Comparison of ENCODE assay signal across 21 mouse cellular contexts in genomic region chr3:148734194-148734749, GRCm38 (mm10).
DNase-seq lines count a peak whose midpoint lies in the region; ATAC-seq and TF ChIP-seq lines count a peak whose summit lies in the region.
"Had no signal": no experiment of that assay in that cellular context is flagged by ENCODE, and none has a peak within 500 bp of the region (broad histone marks: within the 10 kb centered on the region; RNA-seq: fewer than 3 reads in every experiment).

No protein-coding gene starts in this region.

- no peak for TF ChIP-seq POLR2A in myocyte (IDR thresholded peaks at IDR 0.05; ENCODE audit: insufficient read length, low read depth)

- H3K9ac ChIP-seq in heart, postnatal 0 days (replicated peaks; ENCODE audit: low read depth, low read length): no peak overlapping the region
- no peak overlapping the region for H3K9ac ChIP-seq in midbrain, embryonic 12.5 days (replicated peaks)
- no peak overlapping the region for H3K9ac ChIP-seq in midbrain, embryonic 11.5 days (ENCODE audit: low read length)
- H3K9ac ChIP-seq in embryonic facial prominence, embryonic 15.5 days: no peak overlapping the region
- H3K9ac ChIP-seq: liver, embryonic 12.5 days; midbrain, embryonic 15.5 days; neural tube, embryonic 15.5 days; stomach, embryonic 15.5 days had no signal

- 65% methylated on average over 13 of the region's 13 CpGs for WGBS in heart, postnatal 0 days
- 83% methylated on average over 13 of the region's 13 CpGs for WGBS in heart, embryonic 10.5 days
- WGBS in midbrain, embryonic 12.5 days: 65% methylated on average over 13 of the region's 13 CpGs
- 72% methylated on average over 13 of the region's 13 CpGs for WGBS in midbrain, embryonic 11.5 days
- 48% methylated on average over 13 of the region's 13 CpGs for WGBS in embryonic facial prominence, embryonic 15.5 days

- peak overlapping the region; percentile 35; the same call in 1 of the 2 replicates for H3K4me2 ChIP-seq in heart, postnatal 0 days (ENCODE audit: low read depth, low read length)
- no peak overlapping the region for H3K4me2 ChIP-seq in midbrain, embryonic 12.5 days (replicated peaks)
- H3K4me2 ChIP-seq in midbrain, embryonic 11.5 days: no peak overlapping the region
- H3K4me2 ChIP-seq in embryonic facial prominence, embryonic 15.5 days (replicated peaks): no peak overlapping the region
- H3K4me2 ChIP-seq in myocyte (ENCODE audit: low read depth): peak overlapping the region; percentile 89
- H3K4me2 ChIP-seq: liver, embryonic 12.5 days; midbrain, embryonic 15.5 days had no signal

- 0 out of 2 replicates have a peak, but pooled peaks cover 4% of the 10 kb centered on the region for H3K27me3 ChIP-seq in heart, postnatal 0 days (ENCODE audit: control insufficient read depth, insufficient read depth, low read length)
- H3K27me3 ChIP-seq in heart, embryonic 10.5 days (ENCODE audit: insufficient read depth, poor library complexity, severe bottlenecking): no peaks in the 10 kb centered on the region
- H3K27me3 ChIP-seq in midbrain, embryonic 12.5 days: 0 out of 2 replicates have a peak, but pooled peaks cover under 1% of the 10 kb centered on the region
- H3K27me3 ChIP-seq in midbrain, embryonic 11.5 days (ENCODE audit: control insufficient read depth, insufficient read depth, low read length): no peaks in the 10 kb centered on the region
- no peaks in the 10 kb centered on the region for H3K27me3 ChIP-seq in embryonic facial prominence, embryonic 15.5 days
- no peaks in the 10 kb centered on the region for H3K27me3 ChIP-seq in myocyte (ENCODE audit: control insufficient read depth, insufficient read depth, insufficient read length)
- H3K27me3 ChIP-seq: forebrain, embryonic 13.5 days; liver, embryonic 12.5 days; midbrain, embryonic 15.5 days; neural tube, embryonic 15.5 days; stomach, embryonic 15.5 days had no signal

- H3ac ChIP-seq in myocyte (ENCODE audit: control insufficient read depth, insufficient read length): no peak overlapping the region

- no peaks in the 10 kb centered on the region for H3K9me3 ChIP-seq in heart, postnatal 0 days (replicated peaks; ENCODE audit: control insufficient read depth, low read length)
- H3K9me3 ChIP-seq in heart, embryonic 10.5 days: no peaks in the 10 kb centered on the region
- no peaks in the 10 kb centered on the region for H3K9me3 ChIP-seq in midbrain, embryonic 12.5 days
- no peaks in the 10 kb centered on the region for H3K9me3 ChIP-seq in midbrain, embryonic 11.5 days (ENCODE audit: control insufficient read depth, low read length)
- no peaks in the 10 kb centered on the region for H3K9me3 ChIP-seq in embryonic facial prominence, embryonic 15.5 days (replicated peaks)
- H3K9me3 ChIP-seq: forebrain, embryonic 13.5 days; liver, embryonic 12.5 days; midbrain, embryonic 15.5 days; neural tube, embryonic 15.5 days; stomach, embryonic 15.5 days had no signal

- ATAC-seq in heart, postnatal 0 days (ENCODE audit: insufficient read depth, low read depth): no peak
- ATAC-seq in midbrain, embryonic 12.5 days (ENCODE audit: low FRiP score, low read depth): peak; percentile 71; the same call in 1 of the 2 replicates
- no peak for ATAC-seq in midbrain, embryonic 11.5 days (ENCODE audit: low FRiP score)
- ATAC-seq in embryonic facial prominence, embryonic 15.5 days (ENCODE audit: insufficient number of reproducible peaks, low FRiP score, low TSS enrichment, low read depth): no peak
- ATAC-seq: activated CD4-positive, CD25-positive, alpha-beta regulatory T cell, adult 4 months; hindbrain, embryonic 16.5 days; liver, embryonic 12.5 days; midbrain, embryonic 15.5 days had no signal

- H3K36me3 ChIP-seq in heart, postnatal 0 days (replicated peaks; ENCODE audit: control insufficient read depth, insufficient read depth, low read length): no peaks in the 10 kb centered on the region
- H3K36me3 ChIP-seq in heart, embryonic 10.5 days: no peaks in the 10 kb centered on the region
- H3K36me3 ChIP-seq in midbrain, embryonic 12.5 days: no peaks in the 10 kb centered on the region
- H3K36me3 ChIP-seq in midbrain, embryonic 11.5 days (ENCODE audit: control insufficient read depth, insufficient read depth, low read length): no peaks in the 10 kb centered on the region
- no peaks in the 10 kb centered on the region for H3K36me3 ChIP-seq in embryonic facial prominence, embryonic 15.5 days
- H3K36me3 ChIP-seq in myocyte (ENCODE audit: control insufficient read depth, insufficient read depth): no peaks in the 10 kb centered on the region
- H3K36me3 ChIP-seq: liver, embryonic 12.5 days; midbrain, embryonic 15.5 days; neural tube, embryonic 15.5 days; stomach, embryonic 15.5 days had no signal

- no peak overlapping the region for H3K27ac ChIP-seq in heart, postnatal 0 days (ENCODE audit: low read depth)
- no peak overlapping the region for H3K27ac ChIP-seq in heart, embryonic 10.5 days
- H3K27ac ChIP-seq in midbrain, embryonic 12.5 days (replicated peaks): no peak overlapping the region
- H3K27ac ChIP-seq in midbrain, embryonic 11.5 days (ENCODE audit: low read depth, low read length): no peak overlapping the region
- H3K27ac ChIP-seq in embryonic facial prominence, embryonic 15.5 days (replicated peaks): peak overlapping the region; percentile 39; the same call in 1 of the 2 replicates
- H3K27ac ChIP-seq: forebrain, embryonic 13.5 days; heart, adult 2 months; liver, embryonic 12.5 days; neural tube, embryonic 15.5 days; stomach, embryonic 15.5 days had no signal

- TF ChIP-seq EP300 in heart, postnatal 0 days (IDR thresholded peaks at IDR 0.05; ENCODE audit: low read depth): no peak

- H3K4me3 ChIP-seq in heart, postnatal 0 days (ENCODE audit: low read depth, low read length): no peak overlapping the region
- no peak overlapping the region for H3K4me3 ChIP-seq in heart, embryonic 10.5 days
- no peak overlapping the region for H3K4me3 ChIP-seq in midbrain, embryonic 12.5 days
- no peak overlapping the region for H3K4me3 ChIP-seq in midbrain, embryonic 11.5 days (ENCODE audit: low read depth, low read length)
- H3K4me3 ChIP-seq in embryonic facial prominence, embryonic 15.5 days (replicated peaks): 0 out of 2 replicates have a peak overlapping the region, but pooled peaks have one; percentile 2
- H3K4me3 ChIP-seq in myocyte: peak overlapping the region; percentile 7
- H3K4me3 ChIP-seq: forebrain, embryonic 13.5 days; heart, adult 2 months; liver, embryonic 12.5 days; midbrain, embryonic 15.5 days; neural tube, embryonic 15.5 days; stomach, embryonic 15.5 days had no signal

- TF ChIP-seq CTCF in heart, postnatal 0 days (IDR thresholded peaks at IDR 0.05; ENCODE audit: low read depth): no peak

- H3K79me2 ChIP-seq in myocyte (ENCODE audit: control insufficient read depth, insufficient read depth): no peaks in the 10 kb centered on the region

- H3K4me1 ChIP-seq in heart, postnatal 0 days (ENCODE audit: control insufficient read depth, insufficient read depth): peaks cover 16% of the 10 kb centered on the region
- H3K4me1 ChIP-seq in heart, embryonic 10.5 days: peaks cover 12% of the 10 kb centered on the region; the same call in 1 of the 2 replicates
- H3K4me1 ChIP-seq in midbrain, embryonic 12.5 days: peaks cover 15% of the 10 kb centered on the region
- no peaks in the 10 kb centered on the region; the same call in 1 of the 2 replicates for H3K4me1 ChIP-seq in midbrain, embryonic 11.5 days (ENCODE audit: control insufficient read depth, insufficient read depth, low read length)
- H3K4me1 ChIP-seq in embryonic facial prominence, embryonic 15.5 days: peaks cover 15% of the 10 kb centered on the region
- H3K4me1 ChIP-seq: liver, embryonic 12.5 days had no signal

- no peak for DNase-seq in heart, postnatal 0 days (ENCODE audit: low spot score)
- no peak for DNase-seq in heart, embryonic 10.5 days (ENCODE audit: low spot score)
- no peak for DNase-seq in midbrain, embryonic 11.5 days (ENCODE audit: low spot score, missing footprints)
- DNase-seq in spleen, postnatal 10 days (ENCODE audit: low spot score in 2 of 2): no peak
- DNase-seq: cerebellum, adult 9-10 months; gastrocnemius, postnatal 14 days; kidney, adult 11 months; kidney, postnatal 25 days; lung, adult 2 months; right cerebral cortex, postnatal 25 days had no signal

TF ChIP-seq in myocyte, 11 proteins besides CTCF, POLR2A, EP300 and RAD21:
- peak in 2 of 3 experiments; percentile 34 to 52 for TF ChIP-seq MYOD1 (IDR thresholded peaks at IDR 0.05; ENCODE audit: control insufficient read depth in 1 of 3, insufficient read length in 2 of 3, low read depth in 2 of 3)
- no peak for TF ChIP-seq TCF3 (IDR thresholded peaks at IDR 0.05; ENCODE audit: insufficient read length, low read depth)
- TF ChIP-seq POLR2AphosphoS2 (IDR thresholded peaks at IDR 0.05; ENCODE audit: insufficient read length, low read depth): no peak
- TF ChIP-seq MAX (IDR thresholded peaks at IDR 0.05; ENCODE audit: low read depth): no peak
- TF ChIP-seq CEBPB (IDR thresholded peaks at IDR 0.05; ENCODE audit: insufficient read depth, poor library complexity, severe bottlenecking): 0 out of 2 replicates have a peak, but pooled peaks have one; percentile 2
TF ChIP-seq in myocyte: peak in this region for 2.

Comparison
In these comparisons a context has a peak if more than half of its experiments do, and no peak if none do; other contexts are left out.
1. H3K4me2 ChIP-seq: peak in heart, postnatal 0 days (single experiment) and myocyte (single experiment); none in midbrain, embryonic 12.5 days (single experiment), midbrain, embryonic 11.5 days (single experiment) and embryonic facial prominence, embryonic 15.5 days (single experiment).
2. H3K4me3 ChIP-seq: peak in embryonic facial prominence, embryonic 15.5 days (single experiment) and myocyte (single experiment); none in heart, postnatal 0 days (single experiment), heart, embryonic 10.5 days (single experiment), midbrain, embryonic 12.5 days (single experiment) and midbrain, embryonic 11.5 days (single experiment).